Mouse (Mus musculus) megakaryocyte, embryonic 14.5 days (primary cell): ENCODE data around the gene Lemd1. TPM values are rescaled to one million over a fixed set of nuclear protein-coding genes. Genes with fewer than 3 reads are reported as not detected.

Experiments
- H3K27me3 ChIP-seq: replicated peaks from 2 replicates; pipeline ENCODE3; 2012; ENCODE audit warnings: inconsistent platforms
- H3K36me3 ChIP-seq: replicated peaks from 2 replicates; pipeline ENCODE3; 2012; ENCODE audit warnings: low read length, inconsistent platforms, mixed read lengths
- H3K4me1 ChIP-seq: 2 replicates; pipeline ENCODE4 v1.6.1; 2012; ENCODE audit warnings: inconsistent platforms
- H3K4me3 ChIP-seq: replicated peaks from 2 replicates; pipeline ENCODE3; 2012; ENCODE audit warnings: moderate library complexity, mild to moderate bottlenecking, inconsistent platforms
- H3K9me3 ChIP-seq: 2 replicates; pipeline ENCODE4 v1.6.1; 2012; ENCODE audit warnings: inconsistent platforms
- FLI1 ChIP-seq: IDR thresholded peaks from 2 replicates; pipeline ENCODE4 v1.6.1; 2012; ENCODE audit warnings: low read length, inconsistent platforms, mixed read lengths
- GATA1 ChIP-seq: IDR thresholded peaks from 3 replicates; pipeline ENCODE4 v1.6.1; 2012; ENCODE audit warnings: mixed read lengths, low read length, inconsistent platforms, borderline replicate concordance
- polyA plus RNA-seq: library from polyadenylated mRNA; stranded (reverse); fragments of >175 nt; gene quantifications from 2 replicates; pipeline ENCODE4 v1.2.3, GENCODE M21; 2012; ENCODE audit warnings: low replicate concordance; ENCODE audit not compliant: insufficient read depth

Lemd1 gene
- polyA plus RNA-seq, 1 experiment: not detected

DNA sequence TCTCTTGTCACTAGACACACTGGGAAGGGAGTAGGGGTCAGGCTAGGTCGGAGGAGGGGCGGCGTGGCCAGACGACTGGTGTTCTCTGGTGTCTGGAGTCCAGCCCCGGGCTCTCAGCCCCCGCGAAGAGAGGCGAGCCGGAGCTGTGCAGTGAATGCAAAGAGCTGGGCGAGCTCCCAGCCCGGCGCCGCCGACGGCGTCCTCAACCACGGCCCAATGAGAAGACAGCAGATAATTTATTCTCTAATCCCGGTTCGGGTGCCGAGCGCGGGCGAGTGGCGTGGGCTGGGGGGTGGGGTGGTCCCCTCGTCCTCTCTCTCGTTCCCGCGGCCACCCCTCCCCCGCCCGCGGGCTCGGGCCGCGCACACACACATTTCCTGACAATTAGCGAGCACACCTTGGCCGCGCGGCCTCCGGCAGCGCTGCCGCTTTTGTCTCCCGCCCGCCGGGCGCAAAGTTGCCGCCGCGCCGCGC lies 1.2 kb upstream of the Lemd1 start:
- Histone ChIP-seq H3K4me1 (peaks cover 17% of the 10 kb centered on the region), H3K4me3 (peak overlapping the region; percentile 33), H3K36me3 (no peaks in the 10 kb centered on the region), H3K27me3 (peaks cover 95% of the 10 kb centered on the region), H3K9me3 (no peaks in the 10 kb centered on the region)
- TF ChIP-seq GATA1 (no peak), FLI1 (no peak)

DNA sequence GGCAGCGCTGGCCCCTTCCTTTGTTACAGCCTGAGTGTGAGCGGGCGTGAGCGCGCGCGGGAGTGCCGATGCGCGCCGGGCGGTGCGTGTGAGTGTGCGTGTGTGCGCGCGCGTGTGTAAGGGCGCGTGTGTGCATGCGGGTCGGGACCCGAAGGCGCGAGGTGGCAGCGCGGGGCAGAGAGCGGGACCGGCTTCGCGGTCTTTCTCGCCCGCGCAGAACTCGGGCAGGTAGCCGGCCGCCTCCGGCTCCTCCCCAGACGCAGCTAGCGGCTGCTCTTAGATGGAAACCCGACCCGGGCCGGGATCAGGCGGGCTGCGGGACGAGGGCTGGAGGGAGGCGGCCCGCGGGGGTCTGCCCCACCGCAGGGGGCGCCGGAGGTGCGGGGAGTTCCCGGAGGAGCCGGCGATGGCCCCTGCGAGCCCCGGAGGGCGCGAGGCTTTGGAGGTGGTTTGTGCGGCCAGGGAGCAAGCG lies 574 bp upstream of the Lemd1 start:
- H3K4me3 ChIP-seq: peak overlapping the region; percentile 82
- peaks cover 17% of the 10 kb centered on the region for H3K4me1 ChIP-seq
- no peaks in the 10 kb centered on the region for H3K36me3 ChIP-seq
- H3K9me3 ChIP-seq: no peaks in the 10 kb centered on the region
- no peak for TF ChIP-seq FLI1
- TF ChIP-seq GATA1: no peak
- peaks cover 98% of the 10 kb centered on the region for H3K27me3 ChIP-seq

DNA sequence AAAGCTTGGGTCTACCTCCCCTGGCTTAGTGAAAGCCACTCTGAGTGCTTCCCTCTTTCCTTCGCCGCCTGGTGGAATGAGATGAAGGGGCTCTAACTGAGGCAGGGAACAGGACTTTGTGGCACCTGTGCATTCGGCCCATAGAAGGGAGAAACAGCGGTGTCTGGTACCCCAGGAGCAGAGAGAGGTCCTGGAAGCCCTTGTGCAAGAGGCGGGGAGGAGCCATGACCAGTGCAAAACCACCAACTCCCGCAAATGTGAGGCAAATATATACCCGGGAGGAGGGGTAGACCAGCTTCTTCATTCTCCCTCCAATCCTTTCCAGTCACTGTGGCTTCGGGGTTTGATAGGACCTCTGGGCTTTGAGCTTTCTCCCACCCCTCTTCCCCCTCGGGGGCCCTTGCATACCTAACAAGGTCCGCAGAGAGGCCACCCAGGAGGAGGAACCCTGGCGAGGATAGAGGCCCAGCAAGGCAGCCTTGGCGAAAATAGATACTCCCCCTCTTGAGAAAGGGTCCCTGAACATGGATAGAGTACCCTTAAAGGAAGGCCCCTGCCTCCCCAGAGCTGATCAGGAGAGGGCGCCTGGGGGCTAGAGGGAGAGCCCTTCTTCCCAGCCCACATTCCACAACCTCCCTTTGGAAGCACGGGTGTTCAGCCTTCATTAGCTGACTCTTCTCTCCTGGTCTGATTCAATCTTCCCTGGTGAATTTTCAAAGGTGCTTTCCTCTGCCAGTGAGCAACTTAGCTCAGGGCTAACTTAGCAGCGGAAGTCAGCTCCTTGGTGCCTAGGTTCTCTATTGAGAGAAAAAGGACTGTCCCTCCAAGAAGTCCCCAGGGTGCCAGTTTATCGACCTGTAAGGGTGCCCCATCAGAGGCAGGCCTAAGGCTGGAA lies 802 bp downstream of the Lemd1 start:
- Histone ChIP-seq H3K36me3 (no peaks in the 10 kb centered on the region), H3K4me3 (no peak overlapping the region), H3K9me3 (no peaks in the 10 kb centered on the region), H3K4me1 (peaks cover 17% of the 10 kb centered on the region), H3K27me3 (peaks cover 99% of the 10 kb centered on the region)
- TF ChIP-seq FLI1: no peak
- no peak for TF ChIP-seq GATA1

DNA sequence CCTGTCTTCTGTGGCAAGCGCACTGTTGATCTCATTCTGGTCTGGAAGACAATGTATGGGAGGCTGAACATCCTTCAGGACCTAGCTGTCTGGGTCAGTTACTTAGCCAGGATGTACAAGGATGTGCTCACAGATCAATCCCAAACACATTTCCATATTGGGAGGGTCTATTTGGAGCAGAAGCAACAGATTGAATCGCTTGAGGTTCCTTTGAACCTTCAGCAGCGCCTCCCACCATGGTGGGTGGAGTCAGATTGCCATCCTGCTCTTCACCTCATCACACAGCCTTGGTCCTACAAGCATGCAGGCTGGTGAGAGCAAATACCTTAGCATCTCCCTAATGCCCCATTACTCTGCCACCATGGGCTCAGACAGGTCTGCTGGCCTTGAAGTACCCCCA lies 2.6 kb downstream of the Lemd1 start:
- no peak overlapping the region for H3K4me3 ChIP-seq
- TF ChIP-seq GATA1: no peak
- no peak for TF ChIP-seq FLI1
- H3K36me3 ChIP-seq: no peaks in the 10 kb centered on the region
- H3K9me3 ChIP-seq: no peaks in the 10 kb centered on the region
- peaks cover 100% of the 10 kb centered on the region for H3K27me3 ChIP-seq
- H3K4me1 ChIP-seq: peaks cover 13% of the 10 kb centered on the region

DNA sequence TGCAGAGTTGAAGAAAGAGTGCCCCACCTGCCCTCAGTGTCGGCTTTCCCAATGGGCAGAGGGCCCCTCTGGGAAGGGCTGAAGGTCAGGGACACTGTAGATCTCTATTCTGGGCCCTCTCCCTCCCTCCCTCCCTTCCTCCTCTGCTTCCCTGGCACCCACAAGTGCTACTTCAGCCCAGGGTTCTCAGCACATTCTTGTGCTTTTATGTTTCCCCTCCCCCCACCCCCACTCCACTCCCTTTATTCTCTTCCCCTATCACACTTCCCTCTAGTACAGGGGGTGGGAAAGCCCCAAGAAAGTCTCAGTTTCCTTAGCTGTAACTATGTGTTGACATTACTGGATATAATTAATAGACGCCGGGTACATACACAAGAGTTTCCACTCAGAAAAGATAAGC lies 3.4 kb downstream of the Lemd1 start:
- H3K36me3 ChIP-seq: no peaks in the 10 kb centered on the region
- no peak overlapping the region for H3K4me3 ChIP-seq
- TF ChIP-seq GATA1: no peak
- no peak for TF ChIP-seq FLI1
- H3K9me3 ChIP-seq: no peaks in the 10 kb centered on the region
- H3K27me3 ChIP-seq: peaks cover 100% of the 10 kb centered on the region
- H3K4me1 ChIP-seq: peaks cover 11% of the 10 kb centered on the region

DNA sequence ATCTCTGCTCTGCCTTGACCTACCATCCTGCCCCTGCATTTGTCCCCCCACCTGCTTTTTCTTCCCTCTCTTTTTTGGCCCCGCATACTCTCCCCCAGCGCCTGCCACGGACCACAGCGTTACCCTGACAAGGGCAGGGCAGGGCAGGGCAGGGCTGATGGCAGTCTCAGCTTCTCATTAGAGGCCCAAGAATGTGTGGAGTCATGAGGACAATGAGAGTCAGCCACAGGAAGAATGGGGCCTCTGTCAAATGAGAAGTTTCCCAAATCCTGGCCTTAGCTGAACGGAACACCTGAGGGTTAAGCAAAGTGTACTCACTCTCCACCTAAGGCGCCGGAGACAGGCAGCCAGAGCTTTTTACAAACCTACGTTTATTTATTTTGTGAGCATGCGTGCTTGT lies 3.9 kb downstream of the Lemd1 start:
- Histone ChIP-seq H3K4me3 (no peak overlapping the region), H3K36me3 (no peaks in the 10 kb centered on the region), H3K4me1 (peaks cover 9% of the 10 kb centered on the region), H3K27me3 (peaks cover 100% of the 10 kb centered on the region), H3K9me3 (no peaks in the 10 kb centered on the region)
- TF ChIP-seq FLI1 (no peak), GATA1 (no peak)

DNA sequence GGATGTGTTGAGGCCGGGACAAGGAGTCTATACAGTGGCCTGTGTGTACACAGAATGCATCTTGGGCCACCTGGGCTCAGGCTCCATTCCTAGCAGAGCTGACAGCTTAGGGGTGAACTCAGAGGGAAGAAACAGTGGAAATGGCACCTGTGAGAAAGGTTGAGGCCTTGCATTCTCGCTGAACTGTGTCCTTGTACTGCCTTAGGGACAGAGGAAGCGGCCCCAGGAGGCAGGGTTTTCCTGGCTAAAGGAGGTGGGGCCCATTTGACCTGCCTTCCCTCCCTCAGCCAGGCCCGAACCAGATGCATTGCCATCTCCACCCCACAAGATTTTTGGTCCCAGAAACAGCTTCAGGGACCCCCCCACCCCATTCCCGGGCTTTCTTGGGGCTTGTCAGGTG lies 4.5 kb downstream of the Lemd1 start:
- Histone ChIP-seq H3K4me1 (peaks cover 4% of the 10 kb centered on the region), H3K4me3 (no peak overlapping the region), H3K9me3 (no peaks in the 10 kb centered on the region), H3K36me3 (no peaks in the 10 kb centered on the region), H3K27me3 (peaks cover 100% of the 10 kb centered on the region)
- TF ChIP-seq FLI1: no peak
- TF ChIP-seq GATA1: no peak

DNA sequence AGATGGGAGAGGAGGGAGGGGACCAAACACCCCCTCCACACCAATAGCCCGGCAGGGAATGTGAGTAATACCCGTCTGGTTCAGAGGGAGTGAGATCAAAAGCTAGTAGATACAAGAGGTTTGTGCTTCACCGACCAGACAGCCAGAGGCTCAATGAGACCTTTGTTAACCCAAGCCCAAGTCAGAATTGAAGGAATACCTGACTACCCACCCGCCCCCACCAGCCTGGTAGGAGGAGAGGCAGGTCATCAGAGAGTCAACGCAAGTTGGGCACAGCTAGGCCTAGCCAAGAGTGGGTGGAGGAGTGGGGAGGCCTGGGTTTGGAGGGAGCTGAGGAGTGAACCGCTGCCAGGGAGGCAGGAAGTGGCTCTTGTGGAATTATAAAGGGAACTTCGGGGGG lies 5.1 kb downstream of the Lemd1 start:
- H3K4me1 ChIP-seq: no peaks in the 10 kb centered on the region; the same call in 1 of the 2 replicates
- H3K4me3 ChIP-seq: no peak overlapping the region
- no peaks in the 10 kb centered on the region for H3K36me3 ChIP-seq
- H3K27me3 ChIP-seq: peaks cover 99% of the 10 kb centered on the region
- no peak for TF ChIP-seq FLI1
- TF ChIP-seq GATA1: no peak
- H3K9me3 ChIP-seq: no peaks in the 10 kb centered on the region

DNA sequence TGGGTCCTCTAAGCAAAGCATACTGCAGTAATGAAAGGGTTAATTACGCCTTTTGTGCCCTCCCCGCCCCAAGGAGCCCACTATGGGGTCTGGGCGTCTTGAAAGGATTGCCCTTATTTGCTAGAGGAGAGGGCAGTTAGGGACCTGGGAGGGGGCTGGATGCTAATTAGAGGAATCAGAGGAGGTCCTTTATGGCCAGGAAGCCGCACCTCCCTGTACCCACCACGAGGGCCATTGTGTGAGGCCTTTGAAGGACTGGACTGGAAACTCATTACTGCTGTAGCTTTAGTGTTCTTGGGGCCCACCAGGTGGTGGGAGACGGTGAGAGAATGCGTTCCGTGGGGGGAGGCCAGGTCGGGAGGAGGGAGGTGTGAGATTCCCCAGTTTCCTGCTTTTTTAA lies 6.4 kb downstream of the Lemd1 start:
- no peak overlapping the region for H3K4me3 ChIP-seq
- H3K4me1 ChIP-seq: no peaks in the 10 kb centered on the region; the same call in 1 of the 2 replicates
- peaks cover 99% of the 10 kb centered on the region for H3K27me3 ChIP-seq
- TF ChIP-seq GATA1 (no peak), FLI1 (no peak)
- no peaks in the 10 kb centered on the region for H3K9me3 ChIP-seq
- H3K36me3 ChIP-seq: no peaks in the 10 kb centered on the region

DNA sequence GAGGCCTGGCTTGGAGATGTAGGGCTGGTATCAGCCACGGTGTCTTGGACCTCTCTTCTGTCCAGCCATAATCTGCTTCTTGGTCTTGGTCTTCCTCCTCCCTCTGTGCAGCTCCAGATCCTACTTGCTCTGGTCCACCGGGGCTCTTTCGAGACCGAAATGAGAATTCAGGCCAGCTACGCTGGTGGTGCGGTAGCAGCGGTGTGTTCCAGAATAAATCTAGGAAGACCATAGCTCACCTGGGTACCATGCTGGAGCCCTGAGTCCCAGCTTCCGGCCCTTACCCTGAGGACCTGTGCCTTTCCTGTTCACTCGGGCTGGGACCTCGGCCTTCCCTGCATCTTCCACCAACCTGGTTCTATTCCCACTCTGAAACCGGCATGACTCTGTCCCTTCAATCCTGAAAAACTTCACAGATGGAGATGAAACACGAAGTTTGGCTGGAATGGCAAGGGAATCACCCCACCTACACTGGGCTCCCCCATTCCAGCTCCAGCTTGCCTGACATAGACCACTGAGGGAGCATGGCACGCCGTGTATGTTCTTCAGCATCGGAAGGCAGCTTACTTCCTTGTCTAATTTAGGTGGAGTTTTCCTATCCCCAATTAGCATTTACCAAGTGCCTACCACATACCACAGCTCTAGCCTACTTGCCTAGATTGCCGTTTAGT lies 7.3 kb downstream of the Lemd1 start:
- TF ChIP-seq FLI1: no peak
- Histone ChIP-seq H3K27me3 (peaks cover 99% of the 10 kb centered on the region), H3K36me3 (no peaks in the 10 kb centered on the region), H3K4me3 (no peak overlapping the region), H3K9me3 (no peaks in the 10 kb centered on the region), H3K4me1 (no peaks in the 10 kb centered on the region; the same call in 1 of the 2 replicates)
